Mouse (Mus musculus) right cerebral cortex, postnatal 36 days (tissue): ENCODE measurements around the gene Ica1.
A peak's percentile ranks its signal among the peaks of the same experiment; 100 is the strongest.

ENCODE experiments used
- DNase-seq, 2 experiments: peaks; one replicate each; pipeline ENCODE4 v3.0.0; 2022; ENCODE audit warnings: low spot score in 2 of 2, mixed read lengths in 1 of 2

The Ica1 gene

DNA sequence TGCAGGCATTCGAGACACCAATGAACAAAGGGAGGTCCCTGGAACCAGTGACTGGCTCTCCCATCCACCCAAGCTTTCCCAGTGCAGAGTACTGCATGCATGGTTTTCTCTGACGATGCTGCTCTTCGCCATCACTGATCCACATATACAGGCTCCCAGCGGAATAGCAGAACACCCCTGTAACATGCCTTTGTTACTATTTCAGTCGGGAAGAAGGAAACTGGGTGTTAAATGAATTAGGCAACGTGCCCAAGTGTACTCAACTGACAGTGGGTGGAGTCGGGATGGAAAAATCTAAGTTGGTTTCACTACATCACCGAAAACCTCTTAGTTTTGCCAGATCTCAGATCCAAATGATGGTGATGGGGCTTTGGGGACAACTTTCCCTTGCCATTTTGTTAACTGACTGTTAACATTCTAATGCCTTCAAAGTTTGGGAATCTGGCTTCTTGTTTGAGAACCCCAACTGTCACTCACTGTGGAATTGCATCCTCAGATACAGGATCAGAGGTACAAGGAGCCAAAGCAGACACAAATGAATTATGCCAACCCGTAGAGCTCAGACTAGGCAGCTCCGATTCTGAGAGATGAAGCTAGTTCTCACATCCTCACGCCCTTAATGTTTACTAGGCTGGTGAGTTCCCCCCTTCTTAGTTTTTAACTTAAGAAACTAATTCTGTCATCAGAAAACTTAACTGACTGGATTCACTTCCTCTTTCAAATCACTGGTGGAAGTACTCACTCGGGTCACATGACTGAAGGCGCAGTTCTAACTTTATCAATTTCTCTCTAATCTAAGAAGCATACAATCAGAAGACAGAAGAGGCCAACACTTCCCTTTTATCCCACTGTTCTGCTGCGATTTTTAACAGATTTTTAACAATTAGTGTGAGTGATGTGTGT is 91.4 kb downstream of the Ica1 start:
- no peak for DNase-seq

DNA sequence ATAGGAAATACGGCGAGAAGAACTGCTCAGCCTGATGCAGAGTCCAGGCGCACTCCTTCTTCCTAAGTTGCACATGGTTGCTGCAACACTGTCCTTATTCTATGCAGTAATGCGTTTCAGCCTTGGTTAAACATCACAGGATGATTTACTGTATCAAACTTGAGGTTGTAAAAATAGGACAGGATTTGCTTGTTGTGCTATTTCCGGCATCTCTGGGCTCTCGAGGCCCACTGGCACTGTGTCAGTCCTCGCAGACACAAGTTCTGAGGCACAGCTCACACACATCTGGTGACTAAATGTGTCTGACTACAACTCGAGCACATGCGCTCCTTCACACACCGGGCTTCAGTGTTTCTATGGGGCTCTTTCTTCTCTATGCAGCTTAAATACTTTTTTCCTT is 94.9 kb downstream of the Ica1 start:
- peak; percentile 29 to 69 for DNase-seq

DNA sequence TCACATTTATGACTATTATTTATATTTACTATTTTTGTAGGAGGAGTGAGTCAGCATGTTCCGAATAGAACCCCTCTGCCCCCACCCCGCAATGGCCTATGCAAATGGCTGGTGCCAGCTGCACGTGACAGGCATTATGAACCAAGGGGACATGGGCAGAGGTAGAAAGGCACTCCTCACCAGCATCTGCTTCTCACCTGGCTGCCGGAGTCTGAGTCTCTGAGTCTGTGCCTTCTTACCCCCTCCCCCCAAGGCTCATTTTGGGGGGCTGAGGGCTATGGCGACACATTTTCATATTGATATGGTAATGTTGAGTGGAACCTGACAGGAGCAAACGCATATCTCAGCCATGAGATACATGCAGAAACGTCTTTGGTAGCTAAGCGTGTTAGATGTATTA is 97.4 kb downstream of the Ica1 start:
- no peak for DNase-seq

DNA sequence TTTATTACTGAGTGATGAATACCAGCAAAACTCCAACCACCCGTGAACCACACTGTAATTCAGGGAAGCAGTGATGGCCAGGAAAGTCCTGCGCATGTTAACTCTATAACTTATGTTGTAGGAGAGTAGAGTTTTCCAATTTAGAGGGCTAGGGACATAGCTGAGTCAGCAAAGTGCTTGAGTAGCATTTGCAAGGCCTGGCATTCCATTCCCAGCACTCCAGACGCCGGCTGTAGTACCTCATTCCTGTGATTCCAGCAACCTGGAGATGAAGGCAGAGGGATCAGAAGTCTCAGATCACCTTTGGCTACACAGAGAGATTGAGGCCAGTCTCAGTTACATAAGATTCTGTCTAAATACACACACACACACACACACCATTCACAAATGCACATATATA is 105.3 kb downstream of the Ica1 start:
- DNase-seq: no peak

DNA sequence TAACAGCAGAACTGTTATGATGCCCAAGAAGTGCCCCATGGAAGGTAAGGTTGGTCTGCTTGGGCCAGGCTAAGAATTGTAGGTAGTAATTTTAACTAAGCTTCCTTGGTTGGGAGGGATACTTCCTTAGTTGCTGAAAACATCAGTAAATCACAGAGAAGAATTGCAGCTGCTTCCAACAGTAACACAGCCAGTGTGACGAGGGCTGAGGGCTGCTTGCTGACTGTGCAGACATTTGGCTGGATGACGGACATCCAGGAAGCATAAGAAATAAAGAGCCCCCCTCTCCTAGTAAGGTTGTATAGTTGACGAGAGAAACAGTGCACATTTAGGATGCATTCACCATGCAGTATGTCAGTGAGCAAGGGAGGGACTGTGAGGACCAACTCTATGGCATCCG is 108.9 kb downstream of the Ica1 start:
- DNase-seq: no peak

DNA sequence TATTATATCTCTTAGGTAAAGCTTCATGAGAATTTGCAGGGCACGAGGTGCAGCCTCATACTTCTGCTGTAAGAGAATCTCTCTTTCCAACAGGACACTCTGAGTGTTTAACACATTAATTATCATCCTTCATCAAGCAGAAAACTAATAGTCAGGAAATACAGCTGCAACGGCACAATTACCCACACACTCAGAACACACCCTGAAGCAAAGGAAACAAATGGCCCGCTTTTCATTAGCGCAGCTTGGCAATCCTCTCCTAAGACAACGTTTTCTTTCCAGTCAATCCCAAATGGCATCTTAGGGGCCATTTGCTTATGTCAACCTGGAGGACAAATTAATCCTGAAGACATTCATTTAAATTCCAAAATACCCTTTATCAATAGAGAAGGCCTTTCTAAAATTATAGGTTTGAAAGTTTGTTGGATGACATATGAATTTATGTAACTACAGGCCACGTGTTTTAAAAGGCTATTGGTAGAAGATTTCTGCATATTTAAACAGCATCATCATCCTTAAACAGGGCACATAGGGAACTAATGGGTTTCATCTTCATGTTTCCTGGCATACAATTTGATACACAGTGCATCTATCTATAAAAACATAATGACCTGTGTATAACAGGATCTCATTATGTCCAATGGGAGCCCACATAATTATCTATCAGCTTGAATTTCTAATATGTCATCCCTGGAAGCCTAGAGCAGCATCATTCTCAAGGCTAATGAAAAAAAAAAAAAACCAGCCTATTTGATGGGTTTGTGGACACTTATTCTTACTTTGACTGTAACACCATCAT is 110.1 kb downstream of the Ica1 start:
- DNase-seq: no peak

DNA sequence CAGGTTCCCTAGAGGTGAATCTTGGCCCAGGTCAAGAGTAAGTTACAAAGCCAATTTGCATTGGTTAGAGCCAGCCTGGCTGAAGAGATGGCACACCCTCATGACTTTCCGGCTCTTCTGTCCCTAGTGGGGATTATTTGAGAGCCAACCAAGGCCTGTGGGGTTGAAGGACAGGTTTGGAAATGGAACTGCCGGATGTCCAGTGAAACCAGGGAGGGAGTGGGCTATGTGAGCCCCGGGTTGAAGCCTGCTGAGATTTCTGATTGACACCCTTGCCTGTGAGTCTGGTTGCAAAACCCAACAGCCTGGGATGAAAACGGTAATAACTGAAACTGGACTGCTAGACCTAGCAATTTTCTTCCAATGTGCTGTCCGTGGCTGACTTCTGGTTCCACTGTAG is 112.5 kb downstream of the Ica1 start:
- no peak for DNase-seq

DNA sequence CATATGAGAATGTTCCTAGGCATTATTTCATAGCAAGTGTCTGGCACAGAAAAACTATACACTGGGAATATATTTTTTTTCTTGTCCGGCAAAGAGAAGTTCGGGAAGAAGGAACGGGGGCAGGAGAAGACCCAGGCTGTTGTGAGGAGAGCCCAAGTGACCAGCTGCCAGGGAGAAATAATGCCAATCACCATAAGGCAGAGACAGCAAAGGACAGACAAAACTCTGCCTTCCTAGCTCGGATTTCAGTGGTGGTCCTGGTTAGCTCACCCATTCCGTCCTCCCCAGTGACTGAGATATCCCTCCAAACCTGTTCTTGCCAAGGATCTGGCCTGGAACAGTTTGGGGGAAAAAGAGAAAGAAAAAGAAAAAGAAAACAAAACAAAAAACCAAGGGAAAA is 113.3 kb downstream of the Ica1 start:
- no peak for DNase-seq

DNA sequence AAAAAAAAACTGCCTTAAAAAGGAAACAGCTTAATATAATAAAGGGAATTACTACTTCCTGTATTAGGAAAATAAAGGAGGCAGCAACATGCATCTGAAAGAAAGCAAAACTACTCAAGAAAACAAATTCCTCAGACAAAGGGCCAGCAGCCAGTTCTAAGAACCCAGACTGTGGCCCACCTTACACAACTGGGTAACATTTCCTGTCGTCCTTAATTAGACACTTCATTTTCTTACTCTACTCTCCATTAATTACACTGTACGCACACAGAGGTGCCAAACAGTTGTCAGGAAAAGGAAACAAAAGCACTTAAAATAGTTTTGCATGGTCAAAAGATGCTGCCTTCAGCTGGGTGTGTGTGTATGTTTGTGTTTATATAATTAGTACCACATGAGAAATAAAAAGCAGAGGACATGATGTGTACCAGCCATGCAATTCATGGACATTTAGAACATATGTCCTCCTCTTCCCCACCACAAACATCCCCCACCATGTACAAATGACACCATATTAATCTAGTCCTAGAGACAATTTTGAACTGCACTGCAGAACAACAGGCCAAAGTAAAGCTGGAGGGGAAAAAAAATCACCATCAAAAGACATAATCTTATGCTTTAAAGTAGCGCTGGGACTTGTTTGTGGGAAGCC is 115.1 kb downstream of the Ica1 start:
- DNase-seq: no peak

DNA sequence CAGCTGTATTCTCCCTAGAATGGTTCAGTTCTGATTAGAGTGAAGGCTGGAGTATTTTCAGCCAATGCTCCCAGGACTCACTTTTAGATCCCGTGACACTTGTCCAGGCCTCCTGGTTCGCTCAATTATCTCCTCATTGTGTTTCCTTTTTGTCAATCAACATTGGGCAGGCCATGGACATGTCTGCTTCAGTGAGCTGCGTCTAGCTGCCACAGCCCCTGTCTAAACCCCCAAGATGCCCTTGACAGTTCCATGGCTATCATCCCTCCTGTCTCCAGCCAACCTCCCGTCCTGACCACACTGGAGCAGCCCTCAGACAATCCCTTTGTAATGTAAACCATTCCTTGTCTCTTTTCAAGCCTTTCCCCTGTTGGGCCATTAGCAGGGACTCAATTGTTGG is 116.9 kb downstream of the Ica1 start:
- DNase-seq: no peak

DNA sequence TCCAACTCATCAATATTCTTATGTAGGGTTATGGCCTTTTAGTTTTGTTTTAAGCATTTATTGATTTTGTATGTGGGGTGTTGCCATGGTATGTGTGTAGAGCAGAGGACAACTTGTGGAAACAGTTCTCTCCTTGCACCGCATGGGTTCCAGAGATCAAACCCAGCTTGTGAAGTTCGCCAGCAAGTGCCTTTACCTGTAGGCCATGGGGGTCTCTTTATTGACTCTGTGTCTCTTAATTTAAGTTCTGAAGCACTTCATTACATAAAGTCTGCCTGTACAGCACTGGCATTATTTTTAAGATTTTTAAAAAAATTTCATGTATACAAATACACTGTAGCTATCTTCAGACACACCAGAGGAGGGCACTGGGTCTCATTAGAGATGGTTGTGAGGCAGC is 118.2 kb downstream of the Ica1 start:
- DNase-seq: no peak

DNA sequence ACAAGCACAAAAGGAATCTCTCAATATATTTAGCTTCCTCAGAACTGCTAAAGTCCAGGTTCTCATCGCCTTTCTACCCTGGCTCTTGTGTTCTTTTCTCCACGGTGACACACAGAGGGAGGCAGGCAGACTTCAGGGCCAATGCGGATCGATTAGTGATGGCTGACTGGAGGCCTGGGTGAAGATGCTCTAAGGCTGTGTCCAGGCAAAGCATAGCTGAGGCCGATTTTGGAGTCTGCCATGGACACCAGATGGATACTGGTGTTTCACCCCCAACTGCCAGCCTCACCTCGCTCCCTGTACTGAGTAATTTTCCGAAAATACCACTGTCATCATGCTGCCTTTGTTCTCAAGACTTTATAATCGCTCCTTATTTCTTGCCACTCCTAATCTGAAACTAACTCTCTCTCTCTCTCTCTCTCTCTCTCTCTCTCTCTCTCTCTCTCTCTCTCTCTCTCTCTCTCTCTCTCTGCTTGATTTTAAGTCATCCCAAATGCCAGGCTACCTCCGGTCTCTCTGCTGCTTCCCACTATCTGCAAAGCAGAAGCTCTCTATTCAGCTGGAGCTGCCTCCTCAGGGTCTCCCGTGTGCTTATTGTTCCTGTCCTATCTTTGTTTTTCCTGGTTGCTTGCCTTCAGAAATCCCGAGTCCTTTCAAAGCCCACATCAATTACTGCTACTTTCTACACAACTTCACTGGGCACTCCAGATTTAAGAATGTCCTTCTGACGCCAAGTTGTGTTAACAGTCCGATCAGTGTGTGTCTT is 118.9 kb downstream of the Ica1 start:
- DNase-seq: no peak

DNA sequence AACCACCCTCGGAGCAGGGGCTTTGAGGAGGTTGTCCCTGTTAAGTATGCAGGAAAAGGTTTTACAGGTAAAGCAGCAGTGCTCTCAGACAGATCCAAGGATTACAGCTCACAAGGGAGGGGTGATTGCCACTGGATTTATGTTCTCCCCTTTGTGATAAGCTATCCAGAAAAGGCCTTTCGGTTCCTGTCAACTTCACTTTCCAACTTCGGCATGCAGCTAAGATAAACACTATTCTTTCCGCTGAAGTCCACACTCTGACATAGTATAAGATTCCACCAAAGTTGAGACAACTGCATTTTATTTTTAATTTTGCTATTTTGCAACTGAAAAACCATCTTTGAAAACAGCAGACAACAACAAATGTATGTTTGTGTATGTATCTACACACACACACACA is 119.9 kb downstream of the Ica1 start:
- no peak for DNase-seq

DNA sequence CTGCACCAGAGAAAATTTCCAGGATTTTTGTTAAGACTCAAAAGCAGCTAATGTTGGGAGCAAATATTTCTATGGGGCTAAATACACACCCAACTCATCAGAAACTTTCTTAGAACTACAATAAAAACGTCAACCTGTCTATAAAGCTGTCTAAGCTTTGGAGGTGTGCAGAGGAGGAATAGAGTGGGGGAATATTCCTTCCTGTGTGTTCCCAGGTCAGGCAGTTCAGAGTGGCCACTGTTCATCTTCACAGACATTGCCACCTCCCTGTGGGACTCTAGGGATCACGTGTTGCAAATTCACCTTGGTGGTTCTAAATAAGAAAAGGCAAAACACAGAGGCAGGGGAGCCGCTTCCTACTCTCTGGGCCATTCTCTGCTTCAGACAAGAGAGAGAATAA is 120.8 kb downstream of the Ica1 start:
- no peak for DNase-seq

DNA sequence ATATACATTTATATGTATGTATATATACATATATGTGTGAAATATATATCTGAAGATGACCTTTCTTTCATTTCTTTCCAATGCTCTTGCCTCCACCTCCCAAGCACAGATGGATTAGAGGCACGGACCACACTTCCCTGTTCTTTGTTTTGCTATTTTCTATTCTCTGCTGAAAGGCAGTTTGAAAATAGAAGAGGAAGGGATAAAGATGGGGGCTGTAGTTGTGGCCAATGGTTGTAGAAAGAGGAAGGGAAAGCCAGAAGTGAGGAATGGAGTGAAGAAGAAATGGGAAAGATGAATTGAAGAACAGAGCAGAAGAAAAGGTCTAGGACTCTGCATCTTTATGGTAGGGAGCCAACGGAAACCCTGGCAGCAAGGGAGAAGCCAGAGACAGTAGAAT is 122.8 kb downstream of the Ica1 start:
- DNase-seq: no peak

DNA sequence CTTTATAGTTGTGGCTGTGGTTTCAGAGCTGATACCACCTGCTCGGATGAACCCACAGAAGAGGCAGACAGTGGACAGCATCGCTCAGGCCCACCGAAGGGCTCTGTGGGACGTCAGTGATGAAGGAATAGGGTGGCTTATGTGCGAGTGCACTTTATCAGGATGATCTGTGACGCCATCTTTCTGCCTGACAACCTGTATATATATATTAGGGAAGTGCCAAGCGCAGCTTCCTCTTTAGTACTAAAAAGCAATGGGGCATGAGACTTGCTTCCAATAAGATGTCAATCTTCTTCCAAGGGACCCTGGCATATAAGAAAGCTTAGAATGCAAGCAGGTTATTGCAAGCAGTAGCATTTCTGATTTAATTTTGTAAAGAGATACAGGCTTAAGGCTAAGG is 127.9 kb downstream of the Ica1 start:
- no peak for DNase-seq

DNA sequence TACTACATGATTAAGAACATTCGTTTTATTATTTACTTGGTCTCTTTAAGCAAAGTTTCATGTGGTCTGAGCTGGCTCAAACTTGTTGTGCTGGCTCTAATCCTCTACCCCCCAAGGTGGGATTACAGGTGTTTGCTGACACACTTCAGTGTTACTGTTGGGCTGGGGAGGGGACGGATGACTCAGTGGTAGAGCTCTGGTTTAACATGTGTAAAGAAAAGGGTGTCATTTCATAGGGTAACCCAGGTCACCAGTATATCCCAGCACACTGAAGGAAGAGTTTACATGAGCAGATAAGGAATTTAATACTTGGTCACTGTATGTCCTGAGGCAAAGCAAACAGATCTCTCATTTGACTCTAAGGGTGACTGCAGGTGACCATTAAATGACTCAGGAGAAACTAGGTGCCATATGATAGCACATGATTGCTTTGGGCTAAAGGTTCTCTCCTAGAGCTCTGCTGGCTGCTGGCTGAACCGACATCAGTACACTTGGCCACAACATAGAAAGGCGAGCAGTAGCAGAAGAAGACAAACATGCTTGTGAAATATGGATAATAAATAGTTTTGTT is 128.9 kb downstream of the Ica1 start:
- DNase-seq: no peak

DNA sequence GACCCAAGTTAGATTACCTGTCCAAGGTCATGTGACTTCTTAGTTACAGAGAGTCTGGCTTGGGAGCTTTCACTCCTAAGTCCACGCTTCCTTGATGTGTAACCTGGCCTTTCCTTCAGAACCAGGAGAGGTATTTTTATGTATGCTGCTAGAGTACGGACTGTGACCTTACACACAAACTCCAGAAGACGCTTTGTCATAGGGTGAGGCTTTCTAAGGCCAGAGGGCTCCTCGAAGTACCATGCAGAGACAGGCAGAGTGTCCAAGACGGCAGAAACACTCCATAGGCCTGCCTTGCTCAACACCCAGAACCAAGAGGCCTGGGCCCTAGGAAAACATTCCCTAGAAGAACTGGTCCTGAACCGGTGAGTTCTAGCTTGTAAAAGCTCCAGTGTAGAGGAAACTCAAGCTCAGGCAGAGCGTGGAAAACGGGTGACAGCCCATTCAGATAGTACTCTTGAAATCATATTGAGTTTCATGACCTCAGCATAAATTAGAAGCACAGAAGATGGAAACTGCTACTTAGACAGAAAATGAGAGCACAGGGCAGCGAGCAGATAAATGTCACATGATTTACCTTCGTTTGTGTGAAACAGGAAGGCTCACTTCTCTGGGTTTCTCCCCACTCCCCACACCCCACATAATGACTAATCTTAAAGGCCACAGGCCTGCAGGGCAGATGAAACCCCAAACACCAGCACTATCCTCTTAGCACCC is 129.9 kb downstream of the Ica1 start:
- no peak for DNase-seq

DNA sequence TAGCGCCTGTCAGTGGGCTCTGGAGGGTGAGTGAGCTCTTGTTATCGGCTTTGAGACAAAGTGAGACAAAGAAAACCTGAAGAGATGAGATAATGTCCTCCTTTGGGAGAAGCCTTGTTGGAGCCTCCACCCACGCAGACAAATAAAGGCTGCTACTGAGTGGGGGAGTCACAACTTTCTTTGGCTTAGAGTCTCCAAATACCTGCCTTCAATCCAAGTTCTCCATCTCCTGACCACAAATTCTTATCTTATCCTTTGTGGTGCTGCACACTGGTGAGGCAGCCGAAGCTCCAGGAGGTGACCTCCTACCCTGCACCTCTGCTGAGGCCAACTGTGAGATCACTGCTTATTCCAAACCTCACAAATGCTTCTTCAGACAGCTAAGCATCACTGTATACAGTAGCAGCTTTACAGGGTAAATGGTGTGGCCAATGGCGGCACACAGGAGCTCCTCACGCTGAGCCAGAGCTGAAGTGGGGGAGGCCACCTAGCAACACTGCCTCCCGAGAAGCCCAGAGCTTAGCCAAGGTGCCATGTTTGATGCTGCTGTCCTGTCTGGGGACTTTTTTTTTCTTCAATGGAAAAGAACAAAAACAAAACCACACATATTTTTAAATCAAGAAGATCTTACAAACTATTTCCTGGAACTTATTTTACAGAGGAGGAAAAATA is 130.6 kb downstream of the Ica1 start:
- no peak for DNase-seq

DNA sequence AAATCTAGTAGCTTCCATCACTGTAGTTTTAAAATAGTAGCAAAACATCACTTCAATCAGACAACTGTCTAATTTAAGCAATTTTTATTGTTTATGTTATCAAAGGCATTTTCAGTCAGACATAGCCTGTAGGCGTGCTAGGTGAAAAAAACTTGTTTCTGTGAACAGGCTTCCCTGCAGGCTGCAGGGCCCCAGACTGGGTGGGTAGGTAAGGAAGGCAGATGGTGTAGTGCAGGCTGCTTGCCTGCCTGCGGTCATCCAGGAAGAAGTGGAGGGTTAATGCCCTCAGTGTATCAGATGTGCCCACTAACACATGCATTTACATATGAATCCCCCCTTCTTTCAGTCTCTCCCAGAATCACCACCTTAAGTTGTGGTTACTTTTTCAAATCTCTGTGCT is 132.6 kb downstream of the Ica1 start:
- DNase-seq: peak in 1 of 2 experiments; percentile 43
